Mouse (Mus musculus) embryonic fibroblast, embryonic 13.5 days (primary cell): Measurements from ENCODE around the gene Mep1a.

ENCODE experiments used
- CTCF ChIP-seq: IDR thresholded peaks from 2 replicates; pipeline ENCODE4 v1.5.1; 2011; ENCODE audit warnings: mild to moderate bottlenecking, control low read depth, low read length, moderate library complexity, borderline replicate concordance; ENCODE audit not compliant: insufficient read depth
- POLR2A ChIP-seq: IDR thresholded peaks from 2 replicates; pipeline ENCODE4 v1.6.1; 2011; ENCODE audit warnings: low read depth, mild to moderate bottlenecking, control low read depth, low read length, moderate library complexity

- TF ChIP-seq CTCF, result no peak
- no peak for TF ChIP-seq POLR2A
Observed at GRCm38 (mm10) chr17:43497521-43497920, 5.1 kb downstream of the Mep1a start.
